Mouse (Mus musculus): ENCODE data around the gene Slc39a1. TPM values are rescaled to one million over a fixed set of nuclear protein-coding genes. Genes with fewer than 3 reads are reported as not detected.

Gene Slc39a1
- 61.5 TPM for polyA plus RNA-seq (2014; fragmentation: Illumina TruSeq; extraction: RNeasy Lipid Tissue Mini Kit (QIAGEN cat#74804); ENCODE audit: insufficient read depth, low read depth, low replicate concordance)

DNA sequence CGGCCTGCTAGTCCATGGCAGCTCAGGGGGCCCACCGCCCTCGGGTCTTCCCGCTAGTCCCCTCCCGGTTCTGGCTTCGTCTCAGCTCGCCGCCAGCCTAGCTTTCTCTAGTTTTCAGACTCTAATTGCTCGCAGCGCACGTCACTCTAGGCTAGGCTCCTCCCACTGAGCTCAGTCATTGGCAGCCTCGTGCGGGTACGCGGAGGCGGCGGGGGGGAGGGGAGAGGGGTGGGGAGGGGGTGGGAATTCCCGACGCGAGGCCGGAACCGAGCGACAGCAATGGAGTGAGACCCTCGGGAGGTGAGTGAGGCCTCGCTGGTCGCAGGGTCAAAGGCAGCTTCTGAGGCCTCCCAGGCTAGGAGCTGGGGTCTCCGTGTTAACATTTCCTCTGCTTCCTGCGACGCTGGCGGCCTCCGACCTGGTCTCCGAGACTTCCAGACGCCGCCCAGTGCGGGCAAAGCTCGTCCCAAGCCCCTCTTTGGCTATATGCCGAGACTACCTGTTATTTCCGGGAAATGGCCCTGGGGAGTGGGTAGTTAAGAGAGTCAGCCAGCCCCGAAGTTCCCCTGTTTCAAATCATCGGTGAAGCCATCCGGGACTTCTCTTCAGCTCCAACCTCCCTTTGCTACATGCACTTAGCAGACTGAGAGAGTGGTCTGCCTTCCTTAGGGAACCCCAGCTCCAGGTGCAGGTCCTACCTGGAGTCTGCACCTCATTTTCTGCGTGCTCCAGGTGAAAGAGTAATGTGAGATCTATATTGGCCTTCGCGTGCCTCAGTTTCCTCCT lies at the start of gene Slc39a1:
Gene Slc39a1, plus strand, starts transcription at position 213 of the 786 bp plus-strand sequence.

GRCm38 (mm10) chr3:90213377-90213866 lies 34.5 kb upstream of the Slc39a1 start, which contains the start of the genes Rps27 and Rab13:
TSS of gene Rps27 (minus strand) at chr3:90213651.
TSS of gene Rab13 (plus strand) at chr3:90213695.

DNA sequence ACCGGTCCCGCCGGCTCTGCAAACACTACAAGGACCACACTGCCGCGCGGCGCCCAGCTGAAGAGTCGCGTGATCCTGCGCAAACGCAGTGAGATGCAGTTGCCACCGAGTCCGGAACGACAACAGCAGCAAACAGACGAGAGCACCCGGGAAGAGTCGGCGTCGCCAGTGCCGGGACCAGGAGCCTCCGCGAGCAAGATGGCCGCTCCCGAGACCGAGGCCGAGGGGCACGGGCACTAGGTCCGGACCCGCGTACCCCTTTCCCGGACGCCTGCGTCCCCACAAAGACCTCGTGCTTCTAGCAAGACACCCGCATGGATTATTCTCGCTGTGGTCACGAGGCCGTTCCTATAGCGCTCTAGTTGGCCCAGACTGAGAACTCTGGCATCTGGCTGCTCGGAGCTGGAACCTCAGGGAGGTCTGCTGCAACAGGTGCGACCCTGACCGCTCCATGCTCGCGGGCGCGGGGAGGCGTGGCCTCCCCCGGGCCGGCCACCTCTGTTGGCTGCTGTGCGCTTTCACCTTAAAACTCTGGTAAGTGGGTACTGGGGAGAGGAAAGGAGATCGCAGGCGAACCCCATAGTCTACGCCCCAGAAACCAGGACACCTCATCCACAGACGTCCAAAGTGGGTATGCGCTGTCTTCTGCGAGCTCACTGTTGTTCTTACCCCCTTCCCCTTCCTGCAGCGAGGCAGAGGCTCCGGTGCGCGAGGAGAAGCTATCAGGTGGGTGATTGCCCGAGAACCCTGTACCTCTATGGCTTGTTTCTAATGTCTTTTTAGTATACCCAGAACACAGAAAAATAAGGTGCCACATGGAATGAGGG lies 16.3 kb upstream of the Slc39a1 start, which contains the start of gene Jtb:
Gene Jtb, plus strand, starts transcription at position 91 of the 827 bp plus-strand sequence.

DNA sequence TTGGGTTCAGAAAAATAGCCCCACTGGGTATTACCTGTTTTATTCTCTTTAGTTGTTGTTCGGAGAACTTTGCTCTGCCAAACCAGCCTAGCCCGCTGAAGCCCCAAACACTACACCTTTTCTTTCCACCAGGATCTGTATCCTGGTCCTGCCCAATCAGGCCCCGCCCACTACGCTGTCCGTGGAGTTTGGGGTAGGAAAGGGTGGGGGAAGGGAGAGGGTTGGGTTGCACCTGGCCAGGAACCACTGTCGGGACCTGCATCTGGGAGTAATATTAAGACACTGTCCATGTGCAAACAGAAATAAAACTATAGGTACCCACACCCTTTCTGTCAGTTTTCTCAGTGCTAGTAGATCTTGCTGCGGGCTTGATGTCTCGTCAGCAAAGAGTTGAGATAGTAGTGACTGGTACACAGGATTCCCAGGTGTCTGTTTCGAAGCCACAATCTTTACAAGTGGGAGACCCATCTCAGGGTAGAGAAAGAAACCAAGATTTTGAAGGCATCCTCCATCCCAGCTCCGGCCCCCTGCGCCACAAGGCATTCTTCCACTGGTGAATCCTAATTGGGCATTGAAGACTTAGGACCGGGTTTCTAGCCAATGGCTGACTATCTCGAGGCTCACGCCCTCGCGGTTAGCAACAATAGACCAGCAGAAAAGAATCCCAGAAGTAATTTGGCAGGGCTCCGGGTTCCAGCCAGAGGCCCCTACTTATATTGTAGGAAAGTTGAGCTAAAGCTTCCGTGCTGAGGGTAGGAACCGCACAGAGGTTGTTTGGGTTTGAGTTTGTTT lies 4.8 kb upstream of the Slc39a1 start, which contains the start of gene Creb3l4:
Gene Creb3l4, minus strand, starts transcription at position 529 of the 792 bp plus-strand sequence.

DNA sequence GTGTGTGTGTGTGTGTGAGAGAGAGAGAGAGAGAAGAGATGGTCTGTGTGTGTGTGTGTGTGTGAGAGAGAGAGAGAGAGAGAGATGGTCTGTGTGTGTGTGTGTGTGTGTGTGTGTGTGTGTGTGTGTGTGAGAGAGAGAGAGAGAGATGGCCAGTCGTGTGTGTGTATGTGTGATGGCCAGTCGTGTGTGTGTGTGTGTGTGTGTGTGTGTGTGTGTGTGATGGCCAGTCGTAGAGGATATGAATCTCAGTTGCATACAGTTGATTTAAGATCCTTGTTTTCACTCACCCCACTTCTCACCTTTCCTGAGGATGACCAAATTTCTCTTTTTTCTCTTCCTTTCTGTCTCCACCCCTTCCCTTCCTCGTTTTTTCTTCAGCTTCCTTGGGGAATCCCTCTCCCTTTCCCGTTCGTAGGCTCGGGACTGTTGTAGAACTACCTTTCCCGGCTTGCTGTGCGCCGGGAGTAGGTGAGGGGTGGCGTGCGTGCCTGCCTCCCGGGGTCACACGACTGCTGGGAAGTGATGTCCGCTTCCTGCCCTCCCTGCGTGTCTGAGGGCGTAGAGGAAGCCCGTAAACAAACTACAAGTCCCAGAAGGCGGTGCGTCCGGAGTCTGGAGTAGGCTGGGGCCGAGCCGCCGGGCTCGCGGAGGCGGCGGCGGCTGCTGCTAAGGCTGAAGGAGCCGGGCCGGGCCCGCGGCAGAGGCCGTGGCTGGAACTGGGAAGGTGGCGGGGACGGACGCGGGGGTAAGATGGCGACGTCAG lies 5.9 kb downstream of the Slc39a1 start, which contains the start of gene Crtc2:
Gene Crtc2, plus strand, starts transcription at position 511 of the 766 bp plus-strand sequence.

GRCm38 (mm10) chr3:90265034-90265931 lies 17.3 kb downstream of the Slc39a1 start, which contains the start of gene Dennd4b:
TSS of gene Dennd4b (plus strand) at chr3:90265185.

GRCm38 (mm10) chr3:90292345-90293275 lies 44.6 kb downstream of the Slc39a1 start, which contains the start of gene Gatad2b:
TSS of gene Gatad2b (plus strand) at chr3:90293178.

Other genes with a start within 250 kb of the Slc39a1 start
- 68.6 TPM for gene Hax1, start 249.4 kb upstream of the Slc39a1 start, polyA plus RNA-seq (2014; fragmentation: Illumina TruSeq; extraction: RNeasy Lipid Tissue Mini Kit (QIAGEN cat#74804); ENCODE audit: insufficient read depth, low read depth, low replicate concordance)
- 91.0 TPM for gene 4933434E20Rik, start 196.5 kb upstream of the Slc39a1 start, polyA plus RNA-seq (2014; fragmentation: Illumina TruSeq; extraction: RNeasy Lipid Tissue Mini Kit (QIAGEN cat#74804); ENCODE audit: insufficient read depth, low read depth, low replicate concordance)
- 27.3 TPM for gene Ubap2l, start 195.5 kb upstream of the Slc39a1 start, polyA plus RNA-seq (2014; fragmentation: Illumina TruSeq; extraction: RNeasy Lipid Tissue Mini Kit (QIAGEN cat#74804); ENCODE audit: insufficient read depth, low read depth, low replicate concordance)
- gene Tpm3, start 175.5 kb upstream of the Slc39a1 start, polyA plus RNA-seq (2014; fragmentation: Illumina TruSeq; extraction: RNeasy Lipid Tissue Mini Kit (QIAGEN cat#74804); ENCODE audit: insufficient read depth, low read depth, low replicate concordance), result 250 TPM
- 0.12 TPM for gene Nup210l, start 144.0 kb upstream of the Slc39a1 start, polyA plus RNA-seq (2014; fragmentation: Illumina TruSeq; extraction: RNeasy Lipid Tissue Mini Kit (QIAGEN cat#74804); ENCODE audit: insufficient read depth, low read depth, low replicate concordance)
- gene Rps27, start 34.5 kb upstream of the Slc39a1 start, polyA plus RNA-seq (2014; fragmentation: Illumina TruSeq; extraction: RNeasy Lipid Tissue Mini Kit (QIAGEN cat#74804); ENCODE audit: insufficient read depth, low read depth, low replicate concordance), result 6,956 TPM
- gene Rab13, start 34.5 kb upstream of the Slc39a1 start, polyA plus RNA-seq (2014; fragmentation: Illumina TruSeq; extraction: RNeasy Lipid Tissue Mini Kit (QIAGEN cat#74804); ENCODE audit: insufficient read depth, low read depth, low replicate concordance), result 19.0 TPM
- gene Jtb, start 16.6 kb upstream of the Slc39a1 start, polyA plus RNA-seq (2014; fragmentation: Illumina TruSeq; extraction: RNeasy Lipid Tissue Mini Kit (QIAGEN cat#74804); ENCODE audit: insufficient read depth, low read depth, low replicate concordance), result 75.8 TPM
- 1.8 TPM for gene Creb3l4, start 4.7 kb upstream of the Slc39a1 start, polyA plus RNA-seq (2014; fragmentation: Illumina TruSeq; extraction: RNeasy Lipid Tissue Mini Kit (QIAGEN cat#74804); ENCODE audit: insufficient read depth, low read depth, low replicate concordance)
- 24.8 TPM for gene Crtc2, start 6.0 kb downstream of the Slc39a1 start, polyA plus RNA-seq (2014; fragmentation: Illumina TruSeq; extraction: RNeasy Lipid Tissue Mini Kit (QIAGEN cat#74804); ENCODE audit: insufficient read depth, low read depth, low replicate concordance)
- gene Dennd4b, start 17.0 kb downstream of the Slc39a1 start, polyA plus RNA-seq (2014; fragmentation: Illumina TruSeq; extraction: RNeasy Lipid Tissue Mini Kit (QIAGEN cat#74804); ENCODE audit: insufficient read depth, low read depth, low replicate concordance), result 5.8 TPM
- 7.2 TPM for gene Gatad2b, start 45.0 kb downstream of the Slc39a1 start, polyA plus RNA-seq (2014; fragmentation: Illumina TruSeq; extraction: RNeasy Lipid Tissue Mini Kit (QIAGEN cat#74804); ENCODE audit: insufficient read depth, low read depth, low replicate concordance)
- gene Slc27a3, start 141.8 kb downstream of the Slc39a1 start, polyA plus RNA-seq (2014; fragmentation: Illumina TruSeq; extraction: RNeasy Lipid Tissue Mini Kit (QIAGEN cat#74804); ENCODE audit: insufficient read depth, low read depth, low replicate concordance), result 10.0 TPM
- 13.3 TPM for gene Ints3, start 185.4 kb downstream of the Slc39a1 start, polyA plus RNA-seq (2014; fragmentation: Illumina TruSeq; extraction: RNeasy Lipid Tissue Mini Kit (QIAGEN cat#74804); ENCODE audit: insufficient read depth, low read depth, low replicate concordance)
- gene Npr1, start 217.7 kb downstream of the Slc39a1 start, polyA plus RNA-seq (2014; fragmentation: Illumina TruSeq; extraction: RNeasy Lipid Tissue Mini Kit (QIAGEN cat#74804); ENCODE audit: insufficient read depth, low read depth, low replicate concordance), result 45.6 TPM
- 48.9 TPM for gene Ilf2, start 228.0 kb downstream of the Slc39a1 start, polyA plus RNA-seq (2014; fragmentation: Illumina TruSeq; extraction: RNeasy Lipid Tissue Mini Kit (QIAGEN cat#74804); ENCODE audit: insufficient read depth, low read depth, low replicate concordance)
- 47.6 TPM for gene Snapin, start 242.9 kb downstream of the Slc39a1 start, polyA plus RNA-seq (2014; fragmentation: Illumina TruSeq; extraction: RNeasy Lipid Tissue Mini Kit (QIAGEN cat#74804); ENCODE audit: insufficient read depth, low read depth, low replicate concordance)